Mouse (Mus musculus): ENCODE data around the gene Sec14l2. TPM values are rescaled to one million over a fixed set of nuclear protein-coding genes. Genes with fewer than 3 reads are reported as not detected.

Sec14l2 gene
- polyA plus RNA-seq (2012; ENCODE audit: low replicate concordance) = 9.2 and 18.3 TPM in 2 replicates

DNA sequence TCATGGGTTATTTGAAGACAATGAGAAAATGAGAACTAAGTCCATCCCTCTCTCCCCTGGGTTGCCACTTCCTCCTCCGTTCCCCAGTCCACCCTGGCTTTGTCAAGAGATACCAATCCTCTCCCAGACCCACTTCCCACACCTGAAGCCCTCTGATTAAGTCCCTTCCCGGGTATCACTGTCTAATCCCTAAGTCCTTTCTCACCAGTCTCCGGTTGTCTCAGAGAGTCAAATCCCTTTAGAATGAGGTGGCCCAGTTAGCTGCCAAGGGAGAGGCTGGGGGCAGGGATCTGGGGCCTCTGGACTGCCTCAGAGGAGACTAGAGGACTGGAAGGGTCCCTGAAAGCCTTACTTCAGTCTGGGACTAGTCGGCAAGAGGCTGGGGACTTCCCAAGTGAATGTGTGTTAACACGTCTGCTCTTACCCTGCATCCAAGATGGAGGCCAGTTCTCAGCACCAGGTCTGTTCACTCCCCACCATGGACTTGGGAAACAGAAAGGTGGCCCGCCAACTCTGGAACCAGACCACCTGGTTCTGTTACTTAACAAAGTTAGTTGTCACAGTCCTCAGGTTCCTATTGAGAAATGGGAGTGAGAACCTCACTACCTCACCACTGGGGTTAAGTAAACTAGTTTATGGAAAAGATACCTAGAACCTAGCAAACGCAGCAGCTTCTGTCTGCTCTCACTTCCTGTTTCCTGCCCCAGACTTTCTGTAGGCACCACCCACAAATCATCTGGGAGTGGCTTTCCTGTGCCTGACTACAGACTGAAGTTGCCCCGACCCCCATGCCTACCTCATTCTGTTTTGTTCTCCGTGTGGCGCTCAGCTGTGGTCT lies at the start of gene Sec14l2:
Gene Sec14l2 (minus strand): TSS at position 674 of the 838 bp plus-strand sequence.

DNA sequence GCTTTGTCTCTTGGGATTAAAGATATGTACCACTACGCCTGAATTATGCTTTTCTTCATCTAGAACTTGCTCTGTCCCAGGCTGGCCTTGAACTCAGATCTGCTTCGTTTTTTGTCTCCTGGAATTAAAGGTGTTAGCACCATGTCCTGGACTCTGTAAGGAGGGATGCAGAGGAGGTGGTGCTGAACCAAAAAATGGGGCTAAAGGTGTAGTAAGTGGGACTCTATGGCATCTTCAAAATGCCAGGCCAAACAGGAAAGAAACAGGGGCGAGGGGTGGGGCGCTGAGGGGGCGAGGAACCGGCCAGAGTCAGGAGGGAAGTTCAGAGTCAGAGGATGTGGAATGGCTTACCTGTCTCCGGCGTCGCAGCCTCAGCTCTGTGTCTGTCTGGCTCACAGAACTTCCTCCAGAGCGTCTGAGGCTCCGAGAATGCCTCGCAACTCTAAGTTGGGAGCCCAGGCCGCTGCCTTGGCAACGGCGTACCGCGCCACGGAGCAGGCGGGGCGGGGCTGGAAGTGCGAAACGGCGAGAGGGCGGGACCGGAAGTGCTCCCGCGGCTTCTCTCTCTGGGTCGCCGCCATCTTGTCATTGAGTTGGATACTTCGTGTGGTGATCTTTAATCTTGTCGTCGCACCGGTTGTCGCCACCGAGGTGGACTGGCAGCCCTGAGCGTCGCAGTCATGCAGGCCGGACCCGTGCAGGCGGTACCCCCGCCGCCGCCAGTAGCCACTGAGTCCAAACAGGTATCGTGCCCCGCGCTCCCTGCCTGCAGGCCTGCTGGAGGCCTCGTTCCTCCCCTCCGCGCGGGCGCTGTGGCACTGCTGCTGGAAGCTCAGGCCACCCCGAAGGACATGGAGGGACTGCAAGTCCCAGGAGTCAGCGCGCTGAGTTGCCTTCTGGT lies 36.8 kb upstream of the Sec14l2 start, which contains the start of the genes Ccdc157 and Sf3a1:
Gene Ccdc157 (minus strand): TSS at position 486 of the 901 bp plus-strand sequence.
Gene Sf3a1 (plus strand): TSS at position 543 of the 901 bp plus-strand sequence.

DNA sequence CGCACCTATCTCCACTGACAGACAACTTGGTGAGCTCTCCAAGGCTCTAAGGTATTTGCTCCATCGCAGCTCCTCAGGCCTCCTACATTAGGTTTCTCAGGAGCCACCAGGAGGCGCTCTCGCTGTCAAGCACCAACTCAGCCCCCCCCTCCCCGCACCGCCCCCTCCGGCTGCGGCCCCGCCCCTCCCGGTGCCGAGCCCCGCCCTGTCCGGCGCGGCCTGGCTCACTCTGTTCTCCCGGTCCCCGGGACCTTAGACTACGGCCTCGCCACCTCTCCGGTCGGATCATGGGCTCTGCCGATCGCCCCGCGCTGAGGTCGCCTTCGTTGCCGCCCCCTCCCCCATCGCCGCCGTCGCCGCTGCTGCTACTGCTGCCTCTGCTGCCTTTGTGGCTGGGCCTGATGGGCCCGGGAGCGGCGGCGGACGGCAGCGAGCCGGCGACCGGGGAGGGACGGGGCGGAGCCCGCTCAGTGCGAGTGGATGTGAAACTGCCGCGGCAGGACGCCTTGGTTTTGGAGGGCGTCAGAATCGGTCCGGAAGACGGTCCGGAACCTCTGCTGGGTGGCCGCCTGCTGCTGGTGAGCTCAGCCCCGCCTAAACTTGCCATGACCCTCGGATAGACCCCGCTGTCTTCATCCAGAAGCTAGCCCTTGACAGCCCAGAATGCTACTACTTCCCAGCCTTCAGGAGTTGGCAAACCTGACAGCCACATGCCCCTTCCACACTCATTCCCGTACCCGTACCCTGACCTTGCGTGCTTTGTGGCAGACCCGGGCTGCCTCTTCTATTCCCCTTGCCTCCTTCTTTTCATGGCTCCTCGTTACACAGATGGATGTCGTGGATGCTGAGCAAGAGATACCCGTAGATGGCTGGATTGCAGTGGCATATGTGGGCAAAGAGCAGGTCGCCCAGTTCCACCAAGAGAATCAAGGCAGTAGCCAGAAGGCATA lies 12.0 kb upstream of the Sec14l2 start, which contains the start of gene Rnf215:
Gene Rnf215 (plus strand): TSS at position 217 of the 950 bp plus-strand sequence.

DNA sequence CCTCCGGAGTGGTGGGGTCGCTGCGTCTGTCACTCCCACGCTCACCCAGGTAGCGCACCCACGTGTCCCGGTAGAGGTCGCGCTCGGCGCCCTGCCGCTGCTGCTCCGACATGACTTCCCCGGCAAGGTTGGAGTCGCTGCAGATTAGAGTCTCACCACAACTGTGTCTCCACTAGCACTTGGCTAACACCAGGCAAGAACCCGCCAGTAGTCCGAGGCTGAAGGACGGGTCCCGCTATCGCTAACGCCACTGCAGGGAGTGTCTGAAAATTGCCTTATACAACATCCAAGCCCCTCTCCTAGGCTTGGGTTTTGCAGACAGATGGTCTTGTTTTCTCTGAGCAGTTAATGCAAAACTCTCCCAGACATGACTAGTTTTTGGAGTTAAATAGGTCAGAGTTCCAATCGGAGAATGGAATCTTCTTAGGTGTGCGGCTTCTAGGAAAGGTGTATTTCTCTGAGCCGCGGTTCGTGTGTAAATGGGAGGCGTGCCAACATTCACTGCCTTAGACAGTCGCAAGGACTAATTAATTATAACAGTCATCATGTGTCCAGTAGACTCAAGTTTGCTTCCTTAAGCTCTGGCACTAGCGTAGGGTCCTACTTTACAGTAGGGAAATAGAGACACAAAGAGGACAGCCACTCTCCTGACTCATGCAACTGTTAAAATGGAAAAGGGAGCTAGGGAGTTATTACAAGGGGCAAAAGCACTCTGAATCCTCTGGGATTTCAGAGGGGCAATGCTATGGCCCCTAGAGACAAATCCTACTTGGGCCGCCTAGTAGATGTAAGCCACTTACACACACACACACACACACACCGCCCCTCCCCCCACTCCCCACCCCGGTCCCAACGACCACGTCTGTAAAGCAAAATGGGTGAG lies 27.8 kb downstream of the Sec14l2 start, which contains the start of gene Mtfp1:
Gene Mtfp1 (minus strand): TSS at position 275 of the 883 bp plus-strand sequence.

DNA sequence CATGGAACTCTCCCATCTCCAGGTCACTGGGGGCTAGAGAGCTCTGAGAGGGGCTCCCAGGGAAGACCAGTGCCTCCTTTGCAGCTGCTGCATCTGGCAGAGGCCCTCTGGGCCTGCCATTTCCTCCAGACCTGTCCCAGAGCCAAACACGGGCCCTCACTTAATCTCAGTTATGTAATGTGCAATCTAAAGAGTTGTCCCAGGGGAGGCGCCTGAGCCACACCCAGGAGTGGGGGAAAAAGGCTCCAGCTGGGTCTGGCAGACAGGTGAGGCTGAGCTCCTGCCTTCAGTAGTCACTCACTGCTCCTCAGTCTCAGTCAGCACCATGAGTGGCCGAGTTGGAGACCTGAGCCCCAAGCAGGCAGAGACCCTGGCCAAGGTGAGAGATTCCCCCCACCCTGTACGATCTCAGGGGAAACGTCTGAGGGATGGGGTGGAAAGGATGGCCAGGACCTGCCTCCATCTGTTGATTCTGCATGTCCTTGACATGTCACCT lies 58.5 kb downstream of the Sec14l2 start, which contains the start of gene Sec14l3:
Gene Sec14l3 (plus strand): TSS at position 215 of the 496 bp plus-strand sequence.

Other genes with a start within 250 kb of the Sec14l2 start
- gene 4921536K21Rik, start 228.3 kb downstream of the Sec14l2 start, polyA plus RNA-seq (2012; ENCODE audit: low replicate concordance) = not detected in 2 replicates
- gene Dusp18, start 228.2 kb downstream of the Sec14l2 start, polyA plus RNA-seq (2012; ENCODE audit: low replicate concordance) = 0.11 TPM in 1 of 2 replicates, not detected in the other
- 2.2 and 2.3 TPM in 2 replicates for gene Slc35e4, start 208.8 kb downstream of the Sec14l2 start, polyA plus RNA-seq (2012; ENCODE audit: low replicate concordance)
- 1.8 and 8.2 TPM in 2 replicates for gene Tcn2, start 191.3 kb downstream of the Sec14l2 start, polyA plus RNA-seq (2012; ENCODE audit: low replicate concordance)
- gene Pes1, start 159.4 kb downstream of the Sec14l2 start, polyA plus RNA-seq (2012; ENCODE audit: low replicate concordance) = 10.9 and 45.9 TPM in 2 replicates
- gene 4930556J24Rik, start 146.6 kb downstream of the Sec14l2 start, polyA plus RNA-seq (2012; ENCODE audit: low replicate concordance) = not detected in 2 replicates
- not detected in 2 replicates for gene Gal3st1, start 139.8 kb downstream of the Sec14l2 start, polyA plus RNA-seq (2012; ENCODE audit: low replicate concordance)
- gene Sec14l4, start 92.0 kb downstream of the Sec14l2 start, polyA plus RNA-seq (2012; ENCODE audit: low replicate concordance) = not detected in 2 replicates
- gene Sec14l3, start 58.6 kb downstream of the Sec14l2 start, polyA plus RNA-seq (2012; ENCODE audit: low replicate concordance) = not detected in 2 replicates
- 14.6 and 26.5 TPM in 2 replicates for gene Mtfp1, start 28.0 kb downstream of the Sec14l2 start, polyA plus RNA-seq (2012; ENCODE audit: low replicate concordance)
- 11.0 and 14.2 TPM in 2 replicates for gene Rnf215, start 11.8 kb upstream of the Sec14l2 start, polyA plus RNA-seq (2012; ENCODE audit: low replicate concordance)
- gene Ccdc157, start 36.9 kb upstream of the Sec14l2 start, polyA plus RNA-seq (2012; ENCODE audit: low replicate concordance) = 2.2 and 2.6 TPM in 2 replicates
- 41.2 and 118 TPM in 2 replicates for gene Sf3a1, start 36.9 kb upstream of the Sec14l2 start, polyA plus RNA-seq (2012; ENCODE audit: low replicate concordance)
- gene Tbc1d10a, start 63.4 kb upstream of the Sec14l2 start, polyA plus RNA-seq (2012; ENCODE audit: low replicate concordance) = 20.7 and 21.4 TPM in 2 replicates
- gene Castor1, start 94.8 kb upstream of the Sec14l2 start, polyA plus RNA-seq (2012; ENCODE audit: low replicate concordance) = 0.73 and 2.3 TPM in 2 replicates
- 9.5 and 12.7 TPM in 2 replicates for gene Osm, start 113.0 kb upstream of the Sec14l2 start, polyA plus RNA-seq (2012; ENCODE audit: low replicate concordance)
- 0.23 and 0.86 TPM in 2 replicates for gene Lif, start 134.1 kb upstream of the Sec14l2 start, polyA plus RNA-seq (2012; ENCODE audit: low replicate concordance)